Mouse (Mus musculus) urinary bladder, postnatal 10 days (tissue): ENCODE results near the gene Rnf4.

Experiments
- DNase-seq: peaks from one replicate; pipeline ENCODE4 v3.0.0; 2022; ENCODE audit warnings: low spot score

Rnf4 gene

DNA sequence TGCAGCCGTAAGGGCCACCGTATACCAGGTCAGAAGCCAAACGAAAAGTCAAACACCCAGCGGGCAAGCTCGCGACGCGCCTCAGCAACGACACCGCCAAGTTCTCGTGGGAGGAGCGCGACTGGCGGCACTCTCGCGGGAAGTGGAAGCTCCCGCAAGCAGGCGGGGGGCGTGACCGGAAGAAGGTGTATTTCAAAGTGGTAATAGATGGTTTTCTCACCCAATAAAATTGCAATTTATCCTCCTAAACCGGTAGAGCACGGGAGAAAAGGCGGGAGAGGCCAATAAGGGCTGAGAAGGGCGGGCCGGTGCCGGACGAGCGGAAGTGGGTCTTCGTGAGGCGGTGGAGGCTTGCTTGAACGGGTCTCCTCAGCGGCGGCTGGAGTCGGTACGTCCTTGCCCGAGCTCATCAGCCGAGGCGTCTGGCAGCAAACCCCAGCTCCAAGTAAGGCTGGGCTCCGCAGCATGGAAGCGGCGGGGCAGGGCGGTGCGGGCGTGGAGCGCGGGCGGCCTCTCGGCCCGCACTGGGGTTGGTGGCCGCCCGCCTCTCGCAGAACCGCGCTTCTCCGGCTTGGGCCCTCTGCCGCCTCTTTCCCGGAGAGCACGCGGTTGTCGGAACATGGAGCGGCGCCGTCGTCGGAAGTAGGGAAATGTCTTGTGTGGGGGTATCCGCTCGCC lies at the start of gene Rnf4:
Rnf4 (plus strand) TSS at position 193 of the 678 bp plus-strand sequence.
- peak; percentile 88 for DNase-seq

DNA sequence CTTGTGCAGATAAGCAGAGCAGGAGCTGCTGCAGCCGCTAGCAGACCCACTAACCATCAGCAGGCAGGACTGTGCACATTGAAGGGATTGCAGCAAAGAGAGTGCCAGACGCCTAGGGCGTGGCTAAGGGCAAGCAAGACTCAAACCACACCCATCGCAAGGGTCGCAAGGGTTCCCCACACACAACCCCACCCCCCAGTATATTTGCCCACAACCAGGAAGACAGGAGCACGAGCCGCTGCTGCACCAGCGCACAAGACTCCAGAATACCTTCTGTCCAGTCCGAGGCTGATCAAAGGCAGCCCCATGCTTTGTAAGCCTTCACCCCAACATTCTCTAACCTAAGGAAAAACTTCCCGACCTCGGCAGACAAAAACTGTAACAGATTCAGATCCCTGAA lies 49.6 kb upstream of the Rnf4 start:
- no peak for DNase-seq

DNA sequence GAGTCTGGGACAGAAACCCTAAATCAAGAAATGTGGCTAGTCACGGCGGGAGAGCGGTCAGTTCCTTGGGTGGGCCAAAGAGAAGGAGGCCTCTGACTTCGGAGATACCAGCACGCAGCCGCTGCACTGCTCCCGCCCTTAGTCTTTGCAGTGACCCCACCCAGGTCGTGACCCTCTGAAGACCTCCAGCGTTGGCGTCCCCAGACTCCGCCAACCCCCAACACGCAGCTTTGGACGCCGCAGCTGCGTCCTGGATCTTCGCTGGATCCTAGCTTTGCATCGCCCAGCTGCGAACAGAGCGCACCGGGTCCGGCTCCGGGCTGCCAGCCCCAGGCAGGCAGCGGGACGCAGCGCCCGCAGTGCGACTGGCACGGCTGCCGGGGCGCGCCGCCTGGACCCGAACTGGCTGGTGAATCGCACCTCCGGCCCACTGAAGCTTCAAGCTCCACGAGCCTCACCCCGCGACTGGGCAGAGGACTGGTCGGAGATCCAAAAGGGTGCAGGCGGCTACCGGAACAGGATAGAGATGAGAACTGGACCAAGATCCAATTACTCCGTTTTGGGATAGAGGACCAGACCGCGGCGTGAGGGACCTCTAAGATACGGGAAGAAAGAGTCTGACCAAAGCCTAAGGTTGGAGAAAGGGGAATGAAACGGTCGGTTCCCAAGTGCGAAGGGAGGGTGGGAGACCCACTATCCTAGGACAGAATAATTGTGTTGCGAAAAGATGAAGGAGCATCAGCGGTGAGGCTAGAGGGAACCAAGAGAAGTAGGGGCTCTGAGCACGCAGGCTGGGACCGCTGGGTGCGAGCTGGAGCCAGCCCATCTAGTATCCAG lies 48.9 kb upstream of the Rnf4 start:
- DNase-seq, result no peak

DNA sequence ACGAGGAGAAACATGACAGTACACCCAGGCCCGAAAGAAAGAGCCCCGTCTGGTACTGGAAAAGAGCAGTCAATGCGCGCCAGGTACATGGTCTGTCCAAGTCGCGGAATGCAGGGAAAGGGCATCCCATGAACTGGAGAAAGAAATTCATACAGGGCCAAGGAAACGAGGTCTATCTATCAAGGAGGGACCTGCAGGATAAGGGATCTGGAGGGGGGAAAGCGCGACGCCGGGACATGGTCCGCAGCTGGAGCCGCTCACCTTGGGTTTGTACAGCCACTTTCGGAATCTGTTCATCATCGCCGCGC lies 48.3 kb upstream of the Rnf4 start:
- no peak for DNase-seq

DNA sequence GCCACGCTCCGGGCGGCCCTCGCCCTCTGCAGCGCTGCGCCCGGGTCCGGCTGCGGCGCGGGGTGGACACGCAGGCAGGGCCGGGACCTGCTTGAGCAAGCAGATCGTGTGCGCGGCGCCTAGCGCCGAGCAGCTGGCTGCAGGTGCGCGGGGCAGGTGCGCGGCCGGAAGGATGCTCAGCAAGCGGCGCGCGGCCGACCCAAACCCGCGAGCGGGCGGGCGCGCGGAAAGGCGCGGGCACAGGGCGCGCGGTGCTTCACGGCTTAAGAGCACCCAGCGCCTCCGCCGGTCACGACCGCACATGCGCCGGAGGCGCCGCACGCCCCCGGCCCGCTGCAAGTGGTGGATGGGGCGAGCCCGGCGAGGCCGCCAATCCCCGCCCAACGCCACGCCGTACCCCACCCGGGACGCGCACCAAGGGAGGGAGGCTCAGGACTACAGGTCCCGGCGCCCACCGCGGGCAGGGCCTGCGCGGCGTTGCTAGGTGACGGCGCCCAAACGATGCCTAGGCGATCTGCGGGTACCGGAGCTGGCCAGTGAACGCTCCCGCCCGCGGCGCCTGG lies 47.9 kb upstream of the Rnf4 start, which contains the start of the genes Zfyve28 and Cfap99:
Zfyve28 (minus strand) TSS at position 296 of the 563 bp plus-strand sequence.
Cfap99 (plus strand) TSS at position 447 of the 563 bp plus-strand sequence.
- peak; percentile 32 for DNase-seq

DNA sequence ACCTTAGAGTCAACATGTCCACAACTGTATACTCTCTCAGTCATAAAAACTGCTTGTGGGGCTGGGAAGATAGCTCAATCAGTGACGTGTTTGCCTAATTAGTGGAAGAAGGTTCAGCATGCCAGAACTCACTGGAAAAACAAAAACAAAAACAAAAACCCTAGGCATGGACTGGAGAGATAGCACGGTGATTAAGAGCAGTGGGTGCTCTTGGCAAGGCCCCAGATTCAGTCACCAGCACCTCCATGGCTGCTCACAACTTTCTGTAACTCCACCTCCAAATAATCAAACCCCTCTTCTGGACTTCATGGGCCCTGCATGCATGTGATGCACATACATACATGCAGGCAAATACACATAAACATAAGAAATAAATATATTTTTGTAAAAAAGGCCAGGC lies 46.8 kb upstream of the Rnf4 start:
- DNase-seq, result no peak

DNA sequence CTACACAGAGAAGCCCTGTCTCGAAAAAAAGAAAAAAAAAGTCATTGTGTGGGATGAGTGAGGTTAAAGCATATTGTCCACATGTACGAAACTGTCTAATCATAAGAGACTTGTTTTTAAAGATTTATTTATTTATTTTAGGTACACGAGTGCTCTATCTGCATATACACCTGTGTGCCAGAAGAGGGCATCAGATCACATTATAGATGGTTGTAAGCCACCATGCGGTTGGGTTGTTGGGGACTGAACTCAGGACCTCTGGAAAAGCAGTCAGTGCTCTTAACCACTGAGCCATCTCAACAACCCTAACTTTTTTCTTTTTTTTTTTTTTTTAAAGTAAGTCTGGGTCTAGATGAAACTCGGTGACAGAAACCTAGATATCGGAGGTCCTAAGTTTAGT lies 42.7 kb upstream of the Rnf4 start:
- no peak for DNase-seq

DNA sequence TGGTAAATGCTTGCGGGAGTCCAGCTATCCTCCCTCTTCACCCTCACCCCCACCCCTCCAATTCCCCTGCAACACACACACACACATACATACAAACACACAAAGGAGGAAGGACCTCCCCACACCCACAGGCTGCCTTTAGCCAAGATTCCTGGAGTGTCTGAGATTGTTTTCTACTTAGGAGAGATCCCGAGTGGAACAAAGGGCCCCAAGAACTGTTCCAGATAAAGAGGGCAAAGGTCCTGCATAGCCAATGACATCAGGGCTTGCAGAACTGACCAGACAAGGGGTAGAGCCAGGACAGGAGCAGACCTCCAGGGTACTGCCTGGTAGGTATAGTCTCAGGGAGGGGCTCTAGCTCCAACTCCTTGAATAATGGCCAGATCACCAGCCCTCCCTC lies 41.4 kb upstream of the Rnf4 start:
- DNase-seq, result no peak

DNA sequence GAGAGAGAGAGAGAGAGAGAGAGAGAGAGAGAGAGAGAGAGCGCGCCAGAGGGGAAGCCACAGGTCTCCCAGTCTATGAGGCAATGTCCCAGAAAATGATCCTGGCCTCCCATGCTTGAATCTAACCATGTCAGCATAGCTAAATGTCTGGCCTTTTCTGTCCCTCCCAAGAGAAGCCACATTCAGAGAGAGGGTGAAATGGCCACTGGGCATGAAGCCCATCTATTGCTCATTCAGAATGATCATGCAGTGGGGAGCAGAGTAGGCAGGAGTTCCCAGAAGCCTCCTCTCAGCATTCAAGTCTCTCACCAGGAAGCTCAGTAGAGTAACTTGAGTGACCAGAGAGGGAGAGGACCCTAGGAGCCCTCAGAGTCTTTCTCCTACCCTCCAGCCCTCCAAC lies 40.9 kb upstream of the Rnf4 start:
- no peak for DNase-seq

DNA sequence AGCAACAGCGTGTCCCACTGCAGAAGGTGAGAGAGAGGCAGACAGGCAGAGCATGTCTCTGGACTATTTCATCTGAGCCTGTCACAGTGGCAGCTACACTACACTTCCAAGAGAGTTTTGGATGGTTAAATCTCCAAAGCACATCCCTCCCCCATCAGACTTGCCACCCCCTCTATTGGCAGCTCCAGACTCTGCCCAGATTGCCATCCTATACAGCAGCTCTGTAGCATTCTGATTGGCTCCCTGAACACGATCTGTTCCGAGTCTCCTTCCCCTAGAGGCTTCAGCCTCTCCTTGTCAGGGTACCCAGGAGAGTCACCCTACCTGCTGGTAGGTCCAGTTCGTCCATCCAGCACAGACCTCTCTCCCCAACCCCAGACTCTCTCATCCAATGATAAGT lies 38.0 kb upstream of the Rnf4 start:
- DNase-seq, result no peak

DNA sequence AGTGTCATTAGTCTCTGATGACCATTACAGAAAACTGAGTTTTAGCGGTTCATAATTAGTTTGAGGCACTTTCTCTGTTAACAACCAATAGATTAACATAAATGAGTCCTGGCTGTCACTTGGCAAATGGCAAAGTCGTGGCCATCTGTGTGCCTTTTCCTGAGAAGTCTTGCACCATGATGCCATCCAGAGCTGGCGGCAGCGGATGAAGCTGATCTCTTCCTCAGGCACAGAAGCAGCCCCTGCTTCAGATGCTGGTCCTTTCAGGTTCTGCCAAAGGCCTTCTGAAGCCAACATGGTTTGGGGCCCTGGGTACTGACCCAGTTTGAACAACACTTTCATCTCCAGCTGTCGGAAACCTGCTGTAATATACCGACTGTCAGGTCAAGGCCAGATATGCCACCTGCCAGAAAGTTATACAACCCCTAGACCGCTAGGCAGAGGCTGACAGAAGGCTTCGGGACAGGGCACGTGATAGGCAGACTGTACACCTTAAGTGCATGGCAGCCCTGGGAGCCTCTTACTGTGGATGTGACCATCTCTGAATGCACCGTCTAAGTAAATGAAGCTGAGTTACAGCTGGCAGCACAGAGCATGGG lies 37.1 kb upstream of the Rnf4 start:
- DNase-seq, result no peak

DNA sequence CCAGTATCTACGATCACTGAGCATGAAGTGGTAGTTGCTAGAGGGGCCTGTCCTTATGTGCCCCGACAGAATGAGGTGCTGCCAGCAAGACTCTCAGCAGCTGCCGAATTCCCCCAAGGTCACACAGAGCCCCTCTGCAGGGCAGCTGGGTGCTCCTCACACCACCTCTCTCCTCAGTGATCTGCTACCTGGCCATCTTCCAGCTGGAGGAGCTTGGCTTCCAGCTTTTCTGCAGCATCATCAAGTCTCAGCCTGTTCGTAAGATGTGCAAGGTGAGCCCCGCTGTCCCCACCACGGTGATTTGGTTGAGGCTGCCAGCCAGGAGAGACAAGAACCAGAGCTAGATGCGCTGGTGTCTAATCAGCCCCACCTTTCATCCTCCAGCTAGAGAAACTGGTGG lies 33.7 kb upstream of the Rnf4 start:
- no peak for DNase-seq

DNA sequence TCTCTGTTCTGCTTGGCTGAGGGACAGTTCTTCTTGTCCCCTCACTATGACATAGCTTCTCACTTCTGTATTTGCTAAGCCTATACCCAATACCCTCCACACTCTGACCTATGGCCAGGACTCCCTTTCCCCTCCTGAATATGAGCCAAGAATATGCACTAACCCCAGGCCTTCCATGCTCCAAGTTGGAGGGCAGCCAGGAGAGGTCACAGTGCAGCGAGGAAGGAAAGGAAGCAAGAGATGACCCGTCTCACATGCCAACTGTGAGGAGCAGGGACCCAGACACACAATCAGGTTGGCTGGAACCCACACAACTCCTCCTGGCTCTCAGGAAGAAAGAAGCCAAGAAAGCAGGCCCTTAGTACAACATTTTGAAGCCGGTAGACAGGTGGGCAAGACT lies 27.1 kb upstream of the Rnf4 start:
- no peak for DNase-seq

DNA sequence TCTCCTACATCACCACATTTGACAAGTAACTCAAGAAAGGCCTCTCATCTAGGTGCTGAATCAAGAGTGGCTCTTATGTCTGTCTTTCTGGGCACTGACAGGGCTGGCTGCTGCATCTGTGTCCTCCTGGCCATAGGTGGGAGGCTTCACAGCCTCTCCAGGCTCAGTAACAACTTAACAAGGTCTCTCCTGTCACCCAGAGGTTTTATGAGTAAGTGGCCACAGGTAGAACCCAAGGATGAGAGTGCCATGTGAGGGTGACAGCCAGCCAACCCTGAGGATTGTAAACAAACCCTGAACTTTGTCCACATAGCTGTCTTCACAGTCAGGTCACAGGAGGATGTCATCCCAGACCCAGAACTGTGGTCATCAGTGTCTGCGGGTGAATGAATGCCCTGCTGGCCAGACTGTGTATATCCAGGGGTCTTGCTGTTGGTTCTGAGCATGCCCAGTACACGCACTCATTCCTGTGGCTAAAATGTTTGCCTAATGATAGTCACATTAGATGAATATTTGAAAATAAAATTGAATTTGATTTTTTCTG lies 16.5 kb upstream of the Rnf4 start:
- DNase-seq, result no peak

DNA sequence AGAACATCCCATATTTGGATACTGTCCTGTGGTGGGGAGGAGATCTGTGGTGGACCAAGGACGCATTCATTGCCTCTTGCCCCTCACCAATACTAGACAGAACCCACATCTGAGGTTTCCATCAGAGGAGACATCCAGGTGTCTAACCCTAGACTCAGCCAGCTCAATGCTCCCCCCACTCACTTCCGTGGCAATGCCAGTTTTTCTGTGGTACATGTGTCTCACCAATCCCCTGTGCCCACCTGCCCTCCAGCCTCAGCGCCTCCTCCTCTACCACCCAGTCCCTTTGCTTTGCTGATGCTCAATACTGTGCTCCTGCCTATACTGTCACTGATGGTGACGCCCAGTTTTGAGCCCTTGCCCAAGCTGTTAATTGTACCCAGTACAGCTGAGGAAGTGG lies 14.9 kb upstream of the Rnf4 start:
- no peak for DNase-seq

DNA sequence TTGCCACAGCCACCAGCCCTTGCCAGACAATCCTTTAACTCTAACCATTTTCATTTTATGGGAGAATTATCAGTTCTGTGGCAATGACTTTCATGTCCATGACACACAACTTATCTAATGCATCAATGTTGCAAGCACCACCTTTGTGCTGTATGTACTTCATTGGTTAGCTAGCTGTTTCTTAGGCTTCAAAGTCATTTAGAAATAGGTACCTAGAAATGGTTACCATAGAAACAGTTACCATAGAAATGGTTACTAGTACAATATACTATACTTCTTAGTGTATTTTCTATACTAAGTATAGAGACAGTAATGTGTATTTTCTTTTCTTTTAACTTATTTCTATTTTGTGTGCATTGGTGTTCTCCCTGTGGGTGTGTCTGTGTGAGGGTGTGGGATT lies 10.8 kb upstream of the Rnf4 start:
- DNase-seq, result no peak

DNA sequence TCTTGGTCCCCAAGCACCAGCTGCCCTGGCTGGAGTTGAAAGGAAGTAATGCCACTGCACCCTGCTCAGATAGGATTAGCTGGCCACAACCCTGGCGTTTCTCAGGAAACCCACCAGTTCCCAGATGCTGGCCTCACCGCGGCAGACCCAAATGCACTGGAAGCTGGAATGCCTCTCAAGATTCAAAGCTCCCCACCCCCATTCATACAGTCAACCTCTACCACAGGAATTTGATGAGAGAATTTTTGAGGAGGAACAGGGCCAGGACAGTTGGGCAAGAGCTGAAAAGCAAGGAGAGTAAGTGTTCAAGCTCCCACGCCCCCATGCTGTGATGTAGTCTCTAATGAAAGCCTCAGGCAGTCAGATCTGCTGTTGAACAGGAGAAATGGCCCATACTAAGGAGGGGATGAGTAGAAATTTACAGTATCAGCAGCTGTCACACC lies 9.8 kb upstream of the Rnf4 start:
- no peak for DNase-seq

DNA sequence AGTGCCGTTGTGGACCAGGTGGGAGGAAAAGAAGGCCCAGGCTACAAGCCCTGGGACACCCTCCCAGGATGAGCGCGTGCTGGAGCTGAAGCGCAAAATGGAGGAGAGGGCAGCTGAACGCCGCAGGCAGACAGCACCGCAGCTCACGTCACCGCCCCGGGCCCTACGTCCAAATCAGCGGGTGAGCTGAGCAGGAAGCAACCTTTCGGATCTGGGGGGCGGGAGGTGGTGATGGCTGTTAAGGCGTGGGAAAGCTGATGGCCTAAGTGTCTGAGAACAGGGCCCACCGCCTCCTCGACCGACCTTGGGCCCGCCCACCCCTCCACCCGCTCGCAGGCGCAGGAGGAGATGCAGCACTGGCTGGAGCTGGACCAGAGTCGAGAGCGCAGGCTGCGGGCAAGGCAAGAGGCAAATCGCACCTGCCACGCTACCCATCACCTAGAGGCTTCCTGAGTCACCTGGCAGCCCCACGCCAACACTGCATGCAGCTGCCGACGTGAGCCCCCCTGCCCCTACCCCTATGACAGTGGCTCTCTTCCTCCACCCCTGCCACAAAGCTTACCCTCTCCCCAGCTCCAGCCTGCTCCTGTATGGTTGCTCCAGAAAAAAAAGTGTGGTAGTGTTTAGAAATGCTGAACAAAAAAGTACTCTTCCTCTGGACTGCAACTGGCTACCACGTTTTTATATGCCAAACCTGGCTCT lies 9.1 kb upstream of the Rnf4 start:
- no peak for DNase-seq

DNA sequence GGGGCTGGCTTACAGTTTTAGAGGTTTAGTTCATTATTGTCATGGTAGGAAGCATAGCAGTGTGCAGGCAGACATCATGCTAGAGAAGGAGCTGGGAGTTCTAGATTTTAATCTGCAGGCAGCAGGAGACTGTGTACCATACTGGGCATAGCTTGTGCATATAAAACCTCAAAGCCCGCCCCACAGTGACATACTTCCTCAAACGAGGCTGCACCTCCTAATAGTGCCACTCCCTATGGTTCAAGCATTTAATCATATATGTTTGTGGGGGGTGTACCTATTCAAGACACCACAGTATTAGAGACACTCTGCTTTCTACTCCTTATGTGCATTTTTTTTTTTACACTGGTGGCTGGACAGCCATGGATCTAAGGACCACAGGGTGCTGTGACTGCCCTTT lies 6.0 kb upstream of the Rnf4 start:
- DNase-seq, result no peak

DNA sequence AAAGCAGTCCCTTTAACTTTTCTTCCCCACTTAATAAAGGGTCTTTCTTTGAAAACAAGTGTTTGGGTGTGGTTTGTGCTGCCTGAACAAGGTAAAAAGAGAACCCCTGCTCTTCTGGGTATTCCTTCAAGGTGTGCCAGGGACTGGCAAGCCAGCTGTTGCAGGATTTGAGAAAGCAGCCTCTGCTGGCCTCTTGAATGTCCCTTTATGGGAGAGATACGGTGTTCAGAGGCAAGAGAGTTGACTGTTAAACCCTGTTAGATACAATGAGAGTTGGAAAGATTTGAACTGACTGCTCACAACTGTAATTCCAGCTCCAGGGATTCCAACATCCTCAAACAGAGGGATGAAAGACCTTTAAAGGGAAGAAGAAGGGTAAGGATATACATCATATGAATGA lies 2.0 kb upstream of the Rnf4 start:
- no peak for DNase-seq

DNA sequence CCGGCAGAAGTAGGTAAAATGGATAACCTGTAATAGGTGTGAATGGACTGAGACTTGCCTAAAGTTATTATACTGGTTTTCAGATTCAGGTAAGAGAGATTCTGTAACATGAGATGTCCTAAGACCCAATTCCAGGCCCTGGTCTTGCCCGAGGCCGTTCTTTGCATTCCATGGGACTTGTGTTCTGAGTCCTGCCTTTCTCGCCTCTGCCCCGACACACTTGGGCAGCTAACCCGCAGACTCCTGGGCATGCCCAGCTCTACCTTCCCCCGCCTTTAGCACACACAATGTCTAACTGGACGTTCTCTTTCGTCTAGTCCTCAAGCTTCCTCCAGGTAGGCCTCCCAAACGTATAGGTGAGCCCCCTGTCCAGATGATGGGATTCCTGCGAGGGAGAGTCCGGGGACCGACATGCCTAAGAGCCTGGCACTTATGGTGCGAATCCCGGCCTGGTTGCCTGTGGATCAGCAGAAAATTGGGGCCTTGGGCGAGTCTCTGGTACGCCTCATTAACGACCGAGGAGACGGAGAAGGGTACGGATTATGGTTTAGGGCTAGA lies 471 bp upstream of the Rnf4 start:
- DNase-seq, result no peak
